Mouse (Mus musculus) cerebellum, postnatal 10 days (tissue): ENCODE results near the gene Hdx.

Source experiments
- DNase-seq, 2 experiments: peaks; one replicate each; pipeline ENCODE4 v3.0.0; 2021; ENCODE audit warnings: mixed read lengths in 2 of 2

Hdx gene

GRCm38 (mm10) chrX:111696356-111697282 is at the start of gene Hdx:
Hdx (minus strand) TSS chrX:111697079.
- peak; percentile 89 for DNase-seq

DNA sequence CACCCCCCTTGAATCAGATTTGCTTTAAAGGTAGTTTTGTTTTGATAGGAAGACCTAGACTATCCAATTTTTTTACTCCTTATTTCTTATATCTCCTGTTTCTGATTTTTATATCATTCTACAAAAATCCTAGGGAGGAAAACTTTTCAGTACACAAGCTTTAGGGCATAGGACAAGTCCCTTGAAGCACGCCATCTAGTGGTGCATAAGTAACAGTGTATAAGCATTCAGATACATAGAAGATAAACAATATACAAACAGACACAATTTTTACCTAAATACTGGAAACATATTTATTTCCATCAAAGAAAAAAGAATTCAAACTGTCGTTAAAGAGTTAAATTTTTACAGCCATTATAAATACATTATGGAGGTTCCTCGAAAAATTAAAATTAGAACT is 11.2 kb downstream of the Hdx start:
- no peak for DNase-seq

- DNase-seq, result no peak
Observed at GRCm38 (mm10) chrX:111671685-111672084, 25.2 kb downstream of the Hdx start.

- DNase-seq, result peak; percentile 5 to 41
Observed at GRCm38 (mm10) chrX:111660381-111660780, 36.5 kb downstream of the Hdx start.

DNA sequence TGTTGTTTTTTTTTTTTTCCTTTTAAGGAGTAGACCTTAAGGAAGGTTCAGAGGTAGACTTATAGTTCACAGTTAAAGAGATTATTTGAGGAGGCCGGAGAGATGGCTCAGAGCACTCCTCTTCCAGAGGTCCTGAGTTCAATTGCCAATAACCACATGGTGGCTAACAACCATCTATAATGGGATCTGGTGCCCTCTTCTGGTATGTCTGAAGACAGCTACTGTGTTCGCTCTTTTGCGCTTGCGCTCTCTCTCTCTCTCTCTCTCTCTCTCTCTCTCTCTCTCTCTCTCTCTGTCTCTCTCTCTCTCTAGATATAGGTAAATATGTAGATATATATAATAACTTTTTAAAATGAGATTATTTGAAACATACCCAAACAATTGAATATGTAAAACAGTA is 38.2 kb downstream of the Hdx start:
- DNase-seq, result no peak

DNA sequence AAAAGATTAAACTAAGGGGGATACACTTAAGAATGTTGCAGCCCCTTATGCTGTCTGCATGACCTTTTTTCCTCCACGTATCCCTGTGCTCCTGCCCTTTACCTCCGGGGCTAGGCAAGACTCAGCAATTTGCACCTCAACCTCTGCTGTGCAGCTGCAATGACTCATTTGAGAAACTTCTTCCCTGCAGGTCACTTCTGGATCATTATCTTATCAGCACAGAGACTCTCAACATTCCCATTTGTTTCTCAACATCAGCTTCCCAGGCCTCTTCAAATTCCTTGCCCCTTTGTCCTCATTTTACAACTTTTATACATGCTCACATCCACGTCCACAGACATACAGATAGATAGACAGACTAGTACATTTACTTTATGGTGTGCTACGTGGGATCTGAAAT is 51.9 kb downstream of the Hdx start:
- DNase-seq, result no peak

DNA sequence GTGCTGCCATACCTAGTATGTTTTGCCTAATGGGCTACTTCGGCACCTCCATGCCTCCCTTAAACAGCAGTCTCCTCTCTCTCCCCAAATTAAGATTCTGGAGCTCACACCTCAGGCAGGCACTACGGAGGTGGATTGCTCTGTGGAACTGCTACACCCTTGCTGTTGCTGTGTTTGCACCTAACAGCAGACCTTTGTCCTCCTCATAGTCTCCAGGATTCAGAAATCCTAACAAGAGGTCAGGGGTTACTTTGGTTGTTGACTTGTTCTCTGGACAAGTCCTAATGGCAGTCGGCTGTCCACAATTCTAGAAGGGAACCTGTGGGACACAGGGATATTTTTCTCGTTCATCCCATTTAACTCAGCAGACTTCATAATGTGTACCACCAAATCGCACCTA is 56.3 kb downstream of the Hdx start:
- DNase-seq, result no peak

DNA sequence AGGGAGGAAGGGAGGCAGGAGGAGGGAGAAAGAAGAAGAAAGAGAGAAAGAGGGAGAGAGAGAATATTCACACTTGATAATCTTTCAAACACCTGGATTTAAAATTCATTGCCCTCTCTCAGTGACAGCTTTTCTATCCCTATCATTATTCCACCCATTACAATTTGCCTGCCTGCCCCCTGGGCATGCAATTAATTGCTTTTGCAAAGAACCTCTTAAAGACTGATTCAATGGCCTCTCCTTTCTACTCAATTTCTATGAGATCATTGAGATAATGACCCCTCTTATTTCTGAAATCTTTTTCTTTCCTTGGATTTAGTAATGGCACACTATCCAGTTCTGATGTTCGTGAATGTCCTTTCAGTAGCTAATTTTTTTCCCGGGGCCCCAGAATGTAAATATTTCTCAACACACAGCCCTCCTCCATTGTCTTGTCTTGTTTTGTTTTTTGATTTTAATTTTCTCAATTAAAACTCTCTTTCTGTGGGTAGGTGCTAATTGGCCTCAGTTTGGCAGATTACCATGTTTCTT is 99.2 kb downstream of the Hdx start:
- no peak for DNase-seq

DNA sequence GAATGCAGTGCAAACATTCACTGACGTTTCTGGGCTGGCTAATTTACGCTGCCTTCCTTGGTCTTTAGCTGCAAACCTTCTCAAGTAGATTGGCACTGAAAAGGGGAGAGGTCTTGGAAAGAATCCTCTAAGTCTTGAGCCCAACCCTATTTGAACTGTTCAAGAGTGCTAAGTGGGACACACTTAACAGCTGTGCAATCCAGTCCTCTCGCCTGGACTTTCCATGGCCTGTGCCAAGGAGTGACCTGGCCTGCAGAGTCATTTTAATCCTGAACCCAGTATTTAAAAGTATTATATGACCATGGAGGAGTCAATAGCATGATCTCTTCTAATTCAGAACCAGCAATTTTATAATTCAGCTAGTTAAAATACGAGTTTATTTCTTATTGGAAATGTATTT is 109.3 kb downstream of the Hdx start:
- DNase-seq, result no peak

DNA sequence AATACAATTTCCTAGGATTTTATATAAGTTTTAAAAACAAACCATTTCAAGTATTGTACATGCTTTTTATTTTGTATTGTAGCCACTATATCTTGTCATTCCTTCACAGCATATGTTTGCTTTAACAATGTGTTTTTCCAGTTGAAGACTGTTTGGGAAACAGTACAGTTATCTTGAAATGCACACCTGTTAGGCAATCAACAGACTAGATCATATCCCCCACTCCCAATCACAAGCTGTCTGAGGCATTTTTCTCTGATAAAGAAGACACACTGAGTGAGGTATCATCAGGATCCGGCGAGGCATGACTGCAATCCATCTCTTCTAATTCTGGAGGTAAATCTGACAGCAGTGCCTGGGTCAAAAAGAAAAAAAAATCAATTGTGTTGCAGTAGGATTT is 119.8 kb downstream of the Hdx start:
- no peak for DNase-seq

DNA sequence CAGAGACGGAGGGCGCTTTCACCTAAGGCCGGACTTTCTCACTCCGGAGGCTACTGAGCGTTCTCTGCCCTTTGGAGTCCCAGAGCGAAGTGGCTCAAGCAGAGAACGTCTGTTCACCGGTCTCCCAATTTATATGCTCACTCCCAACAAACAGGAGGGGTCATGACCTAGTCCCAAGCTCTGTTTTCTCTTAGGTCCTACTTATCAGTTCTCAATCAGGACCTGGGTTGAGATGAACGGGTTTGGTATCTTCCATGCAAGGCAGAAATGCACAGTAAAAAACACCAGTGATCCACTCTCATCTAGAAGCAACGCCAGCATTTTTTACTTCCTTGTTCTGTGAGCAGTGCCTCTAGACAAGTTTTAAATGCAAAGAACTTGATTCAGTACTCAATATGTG is 159.0 kb downstream of the Hdx start, which contains the start of gene Rps6ka6:
Gene Rps6ka6, minus strand, starts transcription at position 101 of the 400 bp plus-strand sequence.
- DNase-seq, result no peak
